Mouse (Mus musculus) thymus, adult 2 months (tissue): Measurements from ENCODE around the gene Entpd7.

ENCODE experiments used
- CTCF ChIP-seq: fragments of 200-500 bp; IDR thresholded peaks from 2 replicates; pipeline ENCODE4 v1.5.1; 2012; ENCODE audit warnings: mild to moderate bottlenecking, control low read depth, low read length, moderate library complexity, borderline replicate concordance; ENCODE audit not compliant: control insufficient read depth, poor library complexity, insufficient read depth; ENCODE audit errors: extremely low read depth
- POLR2A ChIP-seq: fragments of 200-500 bp; IDR thresholded peaks from 2 replicates; pipeline ENCODE4 v1.6.1; 2012; ENCODE audit warnings: mild to moderate bottlenecking, low read length, control low read depth, moderate library complexity; ENCODE audit not compliant: control insufficient read depth, poor library complexity, insufficient read depth; ENCODE audit errors: extremely low read depth

DNA sequence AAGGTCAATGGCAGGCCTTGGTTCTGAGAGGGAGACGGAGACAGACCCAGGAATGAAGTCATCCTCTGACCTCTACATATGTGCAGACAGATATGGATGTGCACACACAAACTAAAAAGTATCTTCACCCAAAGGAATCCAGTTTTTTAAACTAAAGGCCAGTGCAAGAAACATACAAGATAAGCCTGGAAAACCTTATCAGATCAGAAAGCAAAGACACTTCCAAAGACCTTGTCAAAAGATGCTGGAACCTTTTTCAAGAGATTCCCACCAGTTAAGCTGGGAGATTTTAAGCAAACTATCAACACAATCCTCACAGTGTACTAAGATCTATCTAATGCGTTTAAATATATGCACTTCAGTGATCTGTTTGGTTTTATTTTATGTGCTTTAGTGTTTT lies 60.5 kb downstream of the Entpd7 start:
- TF ChIP-seq POLR2A (no peak), CTCF (no peak)
